Mouse (Mus musculus): ENCODE measurements around the gene Fam216b. TPM values are rescaled to one million over a fixed set of nuclear protein-coding genes. Genes with fewer than 3 reads are reported as not detected.
A peak's percentile ranks its signal among the peaks of the same experiment; 100 is the strongest.

Fam216b gene
- polyA plus RNA-seq, 1 experiment from 2014 or later = not detected

DNA sequence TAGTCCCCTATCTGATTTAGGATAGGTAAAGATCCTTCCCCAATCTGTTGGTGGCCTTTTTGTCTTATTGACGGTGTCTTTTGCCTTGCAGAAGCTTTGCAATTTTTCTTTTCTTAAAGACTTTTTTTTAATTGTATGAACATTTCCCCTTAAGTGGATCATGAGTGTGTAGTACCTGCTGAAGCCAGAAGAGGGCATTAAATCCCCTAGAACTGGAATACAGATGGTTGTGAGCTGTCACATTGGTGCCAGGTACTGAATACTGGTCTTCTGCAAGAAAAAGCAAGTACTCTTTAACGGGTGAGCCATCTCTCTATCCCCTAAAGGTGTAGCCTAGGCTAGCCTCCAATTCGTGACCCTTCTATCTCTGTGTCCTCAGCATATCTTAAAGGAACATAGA lies 32.4 kb downstream of the Fam216b start:
- Histone ChIP-seq H3K4me1 (ENCODE audit: insufficient read depth) (no peaks in the 10 kb centered on the region), H3K36me3 (replicated peaks; ENCODE audit: insufficient read depth, low read length) (no peaks in the 10 kb centered on the region), H3K27me3 (ENCODE audit: insufficient read depth, low read length) (no peaks in the 10 kb centered on the region), H3K27ac (ENCODE audit: low read depth) (no peak overlapping the region), H3K9ac (replicated peaks) (no peak overlapping the region), H3K4me2 (ENCODE audit: low read depth, low read length) (no peak overlapping the region), H3K4me3 (ENCODE audit: low read depth, low read length) (no peak overlapping the region), H3K9me3 (ENCODE audit: low read length) (no peaks in the 10 kb centered on the region)
- ATAC-seq = no peak
- DNase-seq = no peak
- peak; percentile 17; the same call in 1 of the 2 replicates for TF ChIP-seq CTCF (IDR thresholded peaks at IDR 0.05; ENCODE audit: low read depth)
- TF ChIP-seq EP300 (IDR thresholded peaks at IDR 0.05; ENCODE audit: low read depth) = no peak
- WGBS (ENCODE audit: insufficient replicate concordance) = 70% methylated on average over 3 of the region's 3 CpGs

DNA sequence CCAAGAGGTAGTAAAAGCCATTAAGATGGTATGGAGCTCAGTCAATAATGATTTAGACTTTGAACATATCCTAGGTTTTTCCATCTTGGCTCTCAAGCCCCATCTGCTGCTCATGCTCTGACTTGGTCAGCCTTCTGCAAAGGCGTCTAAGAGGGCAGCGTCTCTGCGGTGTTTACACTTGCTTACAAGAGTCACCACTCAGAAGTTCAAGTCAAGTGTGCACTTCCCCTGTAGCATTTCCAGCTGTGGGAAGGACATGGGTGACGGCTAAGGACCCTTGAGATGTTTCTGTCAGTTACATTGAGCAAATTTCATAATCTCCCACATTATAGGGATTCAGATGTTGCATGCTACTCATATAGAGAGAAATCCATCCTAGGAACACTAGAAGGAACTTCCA lies 40.1 kb downstream of the Fam216b start:
- no peak for DNase-seq
- Histone ChIP-seq H3K36me3 (replicated peaks; ENCODE audit: insufficient read depth, low read length) (no peaks in the 10 kb centered on the region), H3K4me2 (ENCODE audit: low read depth, low read length) (no peak overlapping the region), H3K4me3 (ENCODE audit: low read depth, low read length) (no peak overlapping the region), H3K4me1 (ENCODE audit: insufficient read depth) (no peaks in the 10 kb centered on the region), H3K27me3 (ENCODE audit: insufficient read depth, low read length) (no peaks in the 10 kb centered on the region), H3K27ac (ENCODE audit: low read depth) (no peak overlapping the region), H3K9me3 (ENCODE audit: low read length) (no peaks in the 10 kb centered on the region), H3K9ac (replicated peaks) (no peak overlapping the region)
- no peak for ATAC-seq
- WGBS (ENCODE audit: insufficient replicate concordance) = 76% methylated on average over 4 of the region's 4 CpGs
- no peak for TF ChIP-seq EP300 (IDR thresholded peaks at IDR 0.05; ENCODE audit: low read depth)
- no peak for TF ChIP-seq CTCF (IDR thresholded peaks at IDR 0.05; ENCODE audit: low read depth)

- Histone ChIP-seq H3K9me3 (ENCODE audit: low read length) (no peaks in the 10 kb centered on the region), H3K4me3 (ENCODE audit: low read depth, low read length) (no peak overlapping the region), H3K9ac (replicated peaks) (no peak overlapping the region), H3K27me3 (ENCODE audit: insufficient read depth, low read length) (no peaks in the 10 kb centered on the region), H3K4me1 (ENCODE audit: insufficient read depth) (no peaks in the 10 kb centered on the region), H3K4me2 (ENCODE audit: low read depth, low read length) (no peak overlapping the region), H3K36me3 (replicated peaks; ENCODE audit: insufficient read depth, low read length) (no peaks in the 10 kb centered on the region), H3K27ac (ENCODE audit: low read depth) (no peak overlapping the region)
- 75% methylated on average over 3 of the region's 3 CpGs for WGBS (ENCODE audit: insufficient replicate concordance)
- no peak for TF ChIP-seq CTCF (IDR thresholded peaks at IDR 0.05; ENCODE audit: low read depth)
- TF ChIP-seq EP300 (IDR thresholded peaks at IDR 0.05; ENCODE audit: low read depth) = no peak
- no peak for ATAC-seq
- no peak for DNase-seq
Measured at GRCm38 (mm10) chr14:78048258-78048657, 40.5 kb downstream of the Fam216b start.

GRCm38 (mm10) chr14:78043079-78043478 lies 45.7 kb downstream of the Fam216b start:
- no peak overlapping the region for H3K4me3 ChIP-seq (ENCODE audit: low read depth, low read length)
- ATAC-seq (no peak), DNase-seq (no peak)
- no peaks in the 10 kb centered on the region for H3K36me3 ChIP-seq (replicated peaks; ENCODE audit: insufficient read depth, low read length)
- no peak for TF ChIP-seq EP300 (IDR thresholded peaks at IDR 0.05; ENCODE audit: low read depth)
- no peak for TF ChIP-seq CTCF (IDR thresholded peaks at IDR 0.05; ENCODE audit: low read depth)
- H3K9me3 ChIP-seq (ENCODE audit: low read length) = no peaks in the 10 kb centered on the region
- no peak overlapping the region for H3K27ac ChIP-seq (ENCODE audit: low read depth)
- no peak overlapping the region for H3K4me2 ChIP-seq (ENCODE audit: low read depth, low read length)
- no peaks in the 10 kb centered on the region for H3K27me3 ChIP-seq (ENCODE audit: insufficient read depth, low read length)
- H3K9ac ChIP-seq (replicated peaks) = no peak overlapping the region
- no peaks in the 10 kb centered on the region for H3K4me1 ChIP-seq (ENCODE audit: insufficient read depth)
- 37% methylated on average over 2 of the region's 2 CpGs for WGBS (ENCODE audit: insufficient replicate concordance)

GRCm38 (mm10) chr14:78041886-78042526 lies 46.8 kb downstream of the Fam216b start:
- no peak overlapping the region for H3K9ac ChIP-seq (replicated peaks)
- TF ChIP-seq CTCF (IDR thresholded peaks at IDR 0.05; ENCODE audit: low read depth) (peak; percentile 9; the same call in 1 of the 2 replicates), EP300 (IDR thresholded peaks at IDR 0.05; ENCODE audit: low read depth) (no peak)
- no peak overlapping the region for H3K4me2 ChIP-seq (ENCODE audit: low read depth, low read length)
- H3K27ac ChIP-seq (ENCODE audit: low read depth) = no peak overlapping the region
- H3K4me3 ChIP-seq (ENCODE audit: low read depth, low read length) = no peak overlapping the region
- no peaks in the 10 kb centered on the region for H3K4me1 ChIP-seq (ENCODE audit: insufficient read depth)
- DNase-seq (no peak), ATAC-seq (no peak)
- H3K9me3 ChIP-seq (ENCODE audit: low read length) = no peaks in the 10 kb centered on the region
- WGBS (ENCODE audit: insufficient replicate concordance) = 76% methylated on average over 11 of the region's 11 CpGs
- no peaks in the 10 kb centered on the region for H3K27me3 ChIP-seq (ENCODE audit: insufficient read depth, low read length)
- no peaks in the 10 kb centered on the region for H3K36me3 ChIP-seq (replicated peaks; ENCODE audit: insufficient read depth, low read length)

- TF ChIP-seq CTCF (IDR thresholded peaks at IDR 0.05; ENCODE audit: low read depth) (no peak), EP300 (IDR thresholded peaks at IDR 0.05; ENCODE audit: low read depth) (no peak)
- Histone ChIP-seq H3K27me3 (ENCODE audit: insufficient read depth, low read length) (no peaks in the 10 kb centered on the region), H3K4me1 (ENCODE audit: insufficient read depth) (no peaks in the 10 kb centered on the region), H3K36me3 (replicated peaks; ENCODE audit: insufficient read depth, low read length) (no peaks in the 10 kb centered on the region), H3K27ac (ENCODE audit: low read depth) (no peak overlapping the region), H3K4me2 (ENCODE audit: low read depth, low read length) (no peak overlapping the region), H3K9me3 (ENCODE audit: low read length) (no peaks in the 10 kb centered on the region), H3K9ac (replicated peaks) (no peak overlapping the region), H3K4me3 (ENCODE audit: low read depth, low read length) (no peak overlapping the region)
- no peak for ATAC-seq
- no peak for DNase-seq
- 73% methylated on average over 6 of the region's 6 CpGs for WGBS (ENCODE audit: insufficient replicate concordance)
Measured at GRCm38 (mm10) chr14:78040643-78041042, 48.2 kb downstream of the Fam216b start.
